ENCODE assay signal across 9 mouse cellular contexts in genomic region chr1:97038548-97038947, GRCm38 (mm10).
A peak's percentile ranks its signal among the peaks of the same experiment; 100 is the strongest.
DNase-seq lines count a peak whose midpoint lies in the region; ATAC-seq and TF ChIP-seq lines count a peak whose summit lies in the region.
"Had no signal": no experiment of that assay in that cellular context is flagged by ENCODE, and none has a peak within 500 bp of the region (broad histone marks: within the 10 kb centered on the region; RNA-seq: fewer than 3 reads in every experiment).

No protein-coding gene starts in this region.

- H3K36me3 ChIP-seq in heart, embryonic 12.5 days, result no peaks in the 10 kb centered on the region
- H3K36me3 ChIP-seq in lung, postnatal 0 days (ENCODE audit: insufficient read depth, low read length), result no peaks in the 10 kb centered on the region
- H3K36me3 ChIP-seq: hindbrain, embryonic 15.5 days had no signal

- ATAC-seq in heart, embryonic 12.5 days (ENCODE audit: insufficient number of reproducible peaks, low FRiP score), result no peak
- no peak for ATAC-seq in lung, postnatal 0 days

- TF ChIP-seq CTCF in lung, postnatal 0 days (IDR thresholded peaks at IDR 0.05), result peak; percentile 59

- H3K4me1 ChIP-seq in heart, embryonic 12.5 days (replicated peaks), result no peaks in the 10 kb centered on the region
- H3K4me1 ChIP-seq in lung, postnatal 0 days (ENCODE audit: insufficient read depth, low read depth, low read length), result no peaks in the 10 kb centered on the region
- H3K4me1 ChIP-seq: hindbrain, embryonic 15.5 days had no signal

- H3K9me3 ChIP-seq in heart, embryonic 12.5 days (replicated peaks), result no peaks in the 10 kb centered on the region
- H3K9me3 ChIP-seq in lung, postnatal 0 days (ENCODE audit: low read length), result no peaks in the 10 kb centered on the region
- H3K9me3 ChIP-seq: hindbrain, embryonic 15.5 days had no signal

- peak; percentile 1 for DNase-seq in heart, adult 8-10 months (ENCODE audit: low spot score)
- DNase-seq in lung, postnatal 0 days (ENCODE audit: low spot score), result peak; percentile 61
- DNase-seq in lung, postnatal 4 days, result no peak
- DNase-seq in R1 (ENCODE audit: low read depth, low spot score), result peak; percentile 38
- DNase-seq in induced T-regulatory cell, adult 2 months (ENCODE audit: low read depth), result peak; percentile 10
- no peak for DNase-seq in urinary bladder, postnatal 10 days (ENCODE audit: low spot score)
- no peak for DNase-seq in urinary bladder, postnatal 36 days (ENCODE audit: low spot score in 2 of 2)

- H3K27me3 ChIP-seq in heart, embryonic 12.5 days (replicated peaks), result no peaks in the 10 kb centered on the region
- H3K27me3 ChIP-seq in lung, postnatal 0 days (replicated peaks; ENCODE audit: insufficient read depth, low read length), result no peaks in the 10 kb centered on the region
- H3K27me3 ChIP-seq: hindbrain, embryonic 15.5 days had no signal

- H3K4me2 ChIP-seq in heart, embryonic 12.5 days, result no peak overlapping the region
- no peak overlapping the region for H3K4me2 ChIP-seq in lung, postnatal 0 days (replicated peaks; ENCODE audit: low read depth, low read length)
- H3K4me2 ChIP-seq: hindbrain, embryonic 15.5 days had no signal

- H3K4me3 ChIP-seq in heart, embryonic 12.5 days, result no peak overlapping the region
- H3K4me3 ChIP-seq in lung, postnatal 0 days (ENCODE audit: low read depth, low read length), result no peak overlapping the region
- H3K4me3 ChIP-seq: hindbrain, embryonic 15.5 days had no signal

- H3K27ac ChIP-seq in heart, embryonic 12.5 days (ENCODE audit: poor library complexity, severe bottlenecking), result no peak overlapping the region
- H3K27ac ChIP-seq in lung, postnatal 0 days (ENCODE audit: low read length), result no peak overlapping the region
- H3K27ac ChIP-seq: hindbrain, embryonic 15.5 days had no signal

- WGBS in heart, embryonic 12.5 days, result 9% methylated on average over 2 of the region's 2 CpGs
- 8% methylated on average over 2 of the region's 2 CpGs for WGBS in lung, postnatal 0 days

- H3K9ac ChIP-seq in heart, embryonic 12.5 days, result no peak overlapping the region
- no peak overlapping the region for H3K9ac ChIP-seq in lung, postnatal 0 days (replicated peaks; ENCODE audit: low read depth)
- H3K9ac ChIP-seq: hindbrain, embryonic 15.5 days had no signal

- TF ChIP-seq EP300 in lung, postnatal 0 days (IDR thresholded peaks at IDR 0.05), result no peak

Comparison
In these comparisons a context has a peak if more than half of its experiments do, and no peak if none do; other contexts are left out.
1. DNase-seq: peak in heart, adult 8-10 months (single experiment), lung, postnatal 0 days (single experiment), R1 (single experiment) and induced T-regulatory cell, adult 2 months (single experiment); none in lung, postnatal 4 days (0 of 2), urinary bladder, postnatal 10 days (single experiment) and urinary bladder, postnatal 36 days (0 of 2).